Mouse (Mus musculus): ENCODE results near the gene Ugt1a7c. TPM values are rescaled to one million over a fixed set of nuclear protein-coding genes. Genes with fewer than 3 reads are reported as not detected.
"Not testable (repeated sequence)": the region's sequence is repeated elsewhere in the genome, so short reads cannot be mapped to it uniquely, and the experiment has no call there.

Gene Ugt1a7c
- polyA plus RNA-seq, 1 experiment = 1.3 TPM

DNA sequence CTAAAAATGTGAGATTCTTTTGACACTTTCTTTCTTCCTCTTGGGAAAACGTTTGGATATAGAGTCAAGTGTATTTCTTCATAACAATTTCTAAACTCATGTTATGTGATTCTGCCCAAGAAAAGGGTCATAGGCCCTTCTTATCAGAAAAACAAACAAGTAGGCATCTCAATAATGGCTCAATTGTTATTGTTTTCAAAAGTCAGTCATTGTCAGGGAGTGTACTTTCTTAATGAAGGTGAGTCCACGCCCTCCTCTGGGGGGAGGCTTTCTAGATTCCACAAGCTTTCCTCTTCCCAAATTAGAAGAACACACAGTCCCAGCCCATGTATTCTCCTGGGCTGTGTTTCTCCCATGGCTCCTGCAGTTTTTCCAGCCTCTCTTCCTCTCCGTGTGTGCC lies 7.3 kb upstream of the Ugt1a7c start, which contains the start of gene Ugt1a8:
Ugt1a8 (plus strand) TSS at position 301 of the 400 bp plus-strand sequence.
- Histone ChIP-seq H3K4me1 (ENCODE audit: control insufficient read depth, insufficient read depth, low read length) (no peaks in the 10 kb centered on the region), H3K27ac (ENCODE audit: insufficient read depth, low read length) (no peak within 1 kb of the TSS), H3K4me3 (ENCODE audit: insufficient read depth, low read length) (no peak within 1 kb of the TSS)
- TF ChIP-seq POLR2A (IDR thresholded peaks at IDR 0.05; ENCODE audit: extremely low read depth, insufficient read depth, low read length) (no peak), CTCF (IDR thresholded peaks at IDR 0.05; ENCODE audit: extremely low read depth, insufficient read depth, low read length) (no peak)

DNA sequence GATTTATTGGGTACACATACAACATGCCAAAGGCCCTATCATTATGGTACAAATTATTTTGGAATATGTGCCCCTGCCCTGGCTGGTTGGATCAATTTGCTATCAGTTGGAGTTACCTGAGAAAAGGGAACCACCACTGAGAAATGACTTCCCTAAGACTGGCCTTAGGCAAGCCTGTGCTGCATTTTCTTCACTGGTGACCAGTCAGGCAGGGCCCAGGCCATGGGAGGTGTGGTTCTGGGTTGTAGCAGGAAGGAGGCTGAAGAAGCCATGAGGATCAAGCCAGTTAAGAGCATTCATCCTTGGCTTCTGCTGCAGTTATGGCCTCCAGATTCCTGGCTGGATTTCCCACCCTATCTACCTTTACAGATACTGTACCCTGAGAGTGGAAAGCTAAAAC lies 2.5 kb upstream of the Ugt1a7c start:
- Histone ChIP-seq H3K27ac (ENCODE audit: insufficient read depth, low read length) (no peak overlapping the region), H3K4me1 (ENCODE audit: control insufficient read depth, insufficient read depth, low read length) (no peaks in the 10 kb centered on the region), H3K4me3 (ENCODE audit: insufficient read depth, low read length) (no peak overlapping the region)
- no peak for TF ChIP-seq POLR2A (IDR thresholded peaks at IDR 0.05; ENCODE audit: extremely low read depth, insufficient read depth, low read length)
- no peak for TF ChIP-seq CTCF (IDR thresholded peaks at IDR 0.05; ENCODE audit: extremely low read depth, insufficient read depth, low read length)

DNA sequence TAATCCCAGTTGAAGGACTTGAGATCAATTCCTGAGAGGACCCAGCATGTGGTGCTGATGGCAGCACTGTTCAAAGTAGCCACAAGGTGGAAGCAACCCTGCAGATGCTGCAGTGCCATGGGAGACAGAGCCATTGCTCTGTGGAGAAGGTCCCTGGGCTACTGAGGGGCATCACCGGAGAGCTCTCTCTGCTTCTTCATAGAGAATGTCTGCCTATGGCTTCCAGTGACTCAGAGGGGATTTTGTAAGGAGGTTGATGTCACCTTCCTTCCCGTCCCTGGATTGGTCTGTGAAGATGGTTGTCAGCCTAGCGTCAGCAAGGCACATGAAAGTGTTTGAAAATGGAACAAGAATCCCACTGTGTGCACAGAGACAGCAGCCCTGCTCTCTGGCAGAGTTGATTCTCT lies 589 bp upstream of the Ugt1a7c start:
- H3K27ac ChIP-seq (ENCODE audit: insufficient read depth, low read length); H3K4me3 ChIP-seq (ENCODE audit: insufficient read depth, low read length); H3K4me1 ChIP-seq (ENCODE audit: control insufficient read depth, insufficient read depth, low read length): not testable (repeated sequence)

DNA sequence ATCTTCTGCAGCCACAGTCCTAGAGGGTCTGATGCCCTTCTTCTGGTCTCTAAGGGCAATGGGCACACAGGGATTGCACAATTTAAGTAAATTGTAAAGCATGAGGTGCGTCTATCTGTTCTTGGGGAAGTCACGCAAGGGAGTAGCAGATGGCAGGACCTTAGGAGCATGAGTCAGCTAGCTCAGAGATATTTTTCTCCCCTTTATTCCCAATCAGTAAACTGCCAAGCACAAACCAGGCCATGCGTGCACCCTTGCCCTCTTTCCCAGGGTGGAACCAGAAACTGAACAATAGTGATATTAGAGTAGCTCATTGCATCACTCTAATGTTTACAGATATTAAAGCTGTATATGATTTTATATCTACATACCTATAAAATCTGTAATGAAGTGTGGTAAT lies 3.7 kb downstream of the Ugt1a7c start:
- H3K4me1 ChIP-seq (ENCODE audit: control insufficient read depth, insufficient read depth, low read length); H3K27ac ChIP-seq (ENCODE audit: insufficient read depth, low read length); H3K4me3 ChIP-seq (ENCODE audit: insufficient read depth, low read length): not testable (repeated sequence)

DNA sequence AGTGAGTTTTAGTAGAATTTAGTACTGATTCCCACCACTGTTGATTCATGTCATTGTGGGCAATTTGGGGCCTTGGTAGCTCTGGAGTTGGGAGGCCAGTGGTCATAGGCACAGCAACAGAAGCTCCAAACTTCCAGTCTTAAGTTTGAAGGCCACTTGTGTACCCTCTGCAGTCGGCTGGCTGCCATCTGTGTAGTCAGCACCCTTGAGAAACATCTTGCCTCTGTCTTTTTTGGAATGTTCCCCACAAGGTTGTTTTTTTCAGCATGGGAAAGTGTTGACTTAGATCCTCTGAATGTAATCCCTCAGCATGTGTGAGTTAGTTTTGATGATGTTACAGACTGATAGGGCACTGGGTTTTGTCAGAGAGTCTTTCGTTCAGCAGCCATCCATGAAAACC lies 4.8 kb downstream of the Ugt1a7c start:
- H3K4me3 ChIP-seq (ENCODE audit: insufficient read depth, low read length); H3K4me1 ChIP-seq (ENCODE audit: control insufficient read depth, insufficient read depth, low read length); H3K27ac ChIP-seq (ENCODE audit: insufficient read depth, low read length): not testable (repeated sequence)

DNA sequence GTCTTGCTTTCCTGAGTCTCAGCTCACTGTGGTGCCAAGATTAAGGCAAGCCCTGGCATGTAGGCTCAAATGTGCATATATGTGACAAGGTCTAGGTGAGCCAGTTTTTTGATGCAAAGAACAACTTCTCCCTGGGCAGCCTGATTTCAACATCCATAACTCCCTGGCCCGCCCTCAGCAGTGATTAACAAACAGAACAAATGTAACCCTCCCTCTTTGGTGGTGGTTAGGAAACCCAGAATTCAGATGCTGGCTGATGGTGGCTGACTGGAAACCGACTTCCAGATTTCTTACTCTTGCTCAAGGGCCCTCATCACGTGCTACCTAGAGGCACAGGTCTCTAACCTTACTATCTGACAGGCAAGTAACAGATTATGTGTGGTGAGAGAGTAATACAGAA lies 8.2 kb downstream of the Ugt1a7c start, which contains the start of gene Ugt1a6b:
Ugt1a6b (plus strand) TSS at position 234 of the 400 bp plus-strand sequence.
- not testable (repeated sequence) for H3K4me3 ChIP-seq (ENCODE audit: insufficient read depth, low read length); H3K27ac ChIP-seq (ENCODE audit: insufficient read depth, low read length); H3K4me1 ChIP-seq (ENCODE audit: control insufficient read depth, insufficient read depth, low read length)

DNA sequence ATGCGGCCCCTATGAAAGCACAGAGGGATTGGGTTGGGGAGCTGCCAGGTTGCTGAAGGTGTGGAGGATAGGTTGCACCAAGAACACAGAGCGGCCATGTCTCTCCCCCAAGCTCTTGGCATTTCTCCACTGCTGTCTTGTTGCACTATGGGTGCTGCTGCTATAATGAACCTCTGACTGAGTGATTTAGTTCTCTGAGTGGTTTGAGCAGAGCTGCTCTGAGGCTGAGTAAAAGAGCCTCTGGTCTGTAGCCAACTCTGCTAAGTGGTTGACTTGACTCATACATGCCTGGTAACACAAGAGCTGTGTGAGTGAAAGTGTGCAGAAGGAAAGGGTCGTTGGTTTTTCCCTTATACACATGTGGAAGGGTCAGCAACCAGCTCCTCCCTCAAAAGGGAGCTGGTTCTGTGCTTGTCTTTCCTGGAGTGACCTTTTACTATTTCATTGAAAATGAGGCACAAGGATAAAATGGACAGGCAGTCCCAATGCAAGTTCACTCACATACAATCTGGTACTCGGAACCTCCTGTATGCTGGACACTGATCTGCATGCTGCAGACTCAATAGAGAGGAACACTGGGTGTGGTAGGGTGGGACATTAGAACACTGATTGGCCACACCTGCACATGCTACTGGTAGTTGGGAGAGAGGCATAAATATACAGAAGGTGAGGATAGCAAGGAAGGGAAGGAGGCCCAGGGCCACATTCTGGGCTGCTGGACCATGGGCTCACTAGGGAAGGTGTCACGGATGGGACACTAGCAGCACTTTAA lies 9.0 kb downstream of the Ugt1a7c start:
- not testable (repeated sequence) for H3K27ac ChIP-seq (ENCODE audit: insufficient read depth, low read length); H3K4me1 ChIP-seq (ENCODE audit: control insufficient read depth, insufficient read depth, low read length); H3K4me3 ChIP-seq (ENCODE audit: insufficient read depth, low read length)

DNA sequence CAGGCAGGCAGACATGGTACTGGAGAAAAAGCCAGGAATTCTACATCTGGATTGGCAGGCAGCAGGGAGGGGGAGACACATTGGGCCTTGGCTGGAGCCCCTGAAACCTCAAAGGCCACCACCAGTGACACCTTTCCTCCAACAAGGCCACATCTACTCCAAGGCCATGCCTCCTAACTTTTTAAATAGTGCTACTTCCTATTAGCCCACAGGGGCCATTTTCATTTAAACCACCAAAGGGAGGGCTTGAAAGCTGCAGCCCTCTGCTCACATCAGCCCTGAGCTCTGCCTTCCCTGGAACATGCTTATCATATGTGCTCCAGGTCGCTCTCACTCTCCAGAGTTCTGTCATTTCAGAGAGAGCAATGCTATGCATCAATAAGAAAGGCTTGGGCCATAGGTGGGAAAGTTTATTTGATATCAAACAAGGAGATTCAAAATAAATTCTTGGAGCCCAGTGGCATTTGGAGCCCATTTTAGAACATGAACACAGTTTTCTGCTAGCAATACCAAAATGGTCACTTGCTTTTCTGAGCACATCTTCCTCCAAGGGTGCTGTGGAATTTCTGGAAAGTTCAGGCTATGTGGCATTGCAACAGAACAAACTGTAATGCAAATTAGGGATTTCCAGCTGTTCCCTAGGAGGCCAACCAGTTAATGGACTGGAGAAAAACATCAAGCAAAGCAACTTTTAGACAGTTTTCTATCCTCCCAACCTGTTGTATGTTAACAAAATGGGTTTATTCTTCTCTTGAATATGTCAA lies 10.0 kb downstream of the Ugt1a7c start:
- Histone ChIP-seq H3K4me1 (ENCODE audit: control insufficient read depth, insufficient read depth, low read length) (no peaks in the 10 kb centered on the region), H3K4me3 (ENCODE audit: insufficient read depth, low read length) (no peak overlapping the region), H3K27ac (ENCODE audit: insufficient read depth, low read length) (no peak overlapping the region)
- TF ChIP-seq POLR2A (IDR thresholded peaks at IDR 0.05; ENCODE audit: extremely low read depth, insufficient read depth, low read length) = no peak
- TF ChIP-seq CTCF (IDR thresholded peaks at IDR 0.05; ENCODE audit: extremely low read depth, insufficient read depth, low read length) = no peak

DNA sequence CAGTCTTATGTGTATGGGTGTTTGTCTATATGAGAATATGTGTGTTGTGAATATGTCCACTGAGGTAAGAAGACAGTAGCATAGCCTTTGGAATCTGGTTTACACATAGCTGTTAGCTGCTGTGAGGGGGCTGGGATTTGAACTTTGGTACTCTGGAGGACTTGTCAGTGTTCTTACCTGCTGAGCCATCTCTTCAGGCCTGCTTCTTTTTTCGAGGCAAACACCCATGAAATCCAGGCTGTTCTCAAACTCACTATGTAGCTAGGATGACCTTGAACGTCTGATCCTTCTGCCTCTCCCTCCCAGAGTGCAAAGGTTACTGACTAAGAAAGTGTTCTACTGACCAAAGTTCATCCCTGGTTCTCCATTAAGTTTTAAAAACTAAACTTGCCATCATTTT lies 10.8 kb downstream of the Ugt1a7c start:
- Histone ChIP-seq H3K4me1 (ENCODE audit: control insufficient read depth, insufficient read depth, low read length) (no peaks in the 10 kb centered on the region), H3K4me3 (ENCODE audit: insufficient read depth, low read length) (no peak overlapping the region), H3K27ac (ENCODE audit: insufficient read depth, low read length) (no peak overlapping the region)
- TF ChIP-seq POLR2A (IDR thresholded peaks at IDR 0.05; ENCODE audit: extremely low read depth, insufficient read depth, low read length) (no peak), CTCF (IDR thresholded peaks at IDR 0.05; ENCODE audit: extremely low read depth, insufficient read depth, low read length) (no peak)

DNA sequence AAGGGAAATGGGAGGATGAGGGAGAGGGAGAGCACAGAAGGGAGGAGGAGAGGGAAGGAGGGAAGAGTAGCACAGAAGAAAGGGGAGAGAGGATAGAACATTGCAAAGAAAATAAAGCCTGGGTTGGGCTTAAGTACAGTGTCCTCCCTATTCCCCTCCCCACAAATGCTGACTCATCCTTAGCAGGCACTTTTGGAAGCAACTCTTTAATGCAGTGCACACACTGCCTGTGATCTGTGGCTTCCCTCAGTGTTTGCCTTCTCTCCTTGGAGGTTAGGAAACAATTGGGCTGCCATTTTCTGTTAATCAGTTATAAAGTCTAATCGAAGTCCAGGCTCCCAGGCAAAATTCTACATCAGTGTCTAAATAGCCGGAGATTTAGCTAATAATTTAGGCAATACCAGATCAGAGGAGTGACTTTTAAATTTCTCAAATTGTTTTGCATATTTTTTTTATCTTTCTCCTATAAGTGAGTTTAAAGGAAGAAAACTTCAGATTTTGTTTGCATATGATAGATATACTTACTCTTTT lies 14.2 kb downstream of the Ugt1a7c start:
- H3K4me3 ChIP-seq (ENCODE audit: insufficient read depth, low read length); H3K27ac ChIP-seq (ENCODE audit: insufficient read depth, low read length); H3K4me1 ChIP-seq (ENCODE audit: control insufficient read depth, insufficient read depth, low read length): not testable (repeated sequence)

DNA sequence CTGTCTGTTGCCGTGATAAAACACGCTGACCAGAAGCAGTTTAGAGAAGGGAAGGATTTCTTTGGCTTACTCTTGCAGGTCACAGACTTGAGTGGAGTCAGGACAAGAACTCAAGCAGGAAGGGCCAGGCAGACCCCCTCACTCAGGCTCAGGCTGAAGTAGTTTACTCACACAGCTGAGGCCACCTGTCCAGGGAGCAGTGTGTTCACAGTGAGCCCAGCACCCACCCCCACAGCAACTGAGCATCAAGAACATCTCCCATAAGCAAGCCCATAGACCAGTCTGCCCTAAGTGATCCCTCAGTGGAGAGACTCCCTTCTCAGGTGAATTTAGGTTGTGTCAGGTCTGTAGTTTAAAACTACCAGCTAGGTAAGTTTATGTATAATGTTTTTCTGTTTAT lies 14.7 kb downstream of the Ugt1a7c start:
- not testable (repeated sequence) for H3K27ac ChIP-seq (ENCODE audit: insufficient read depth, low read length); H3K4me3 ChIP-seq (ENCODE audit: insufficient read depth, low read length); H3K4me1 ChIP-seq (ENCODE audit: control insufficient read depth, insufficient read depth, low read length)

DNA sequence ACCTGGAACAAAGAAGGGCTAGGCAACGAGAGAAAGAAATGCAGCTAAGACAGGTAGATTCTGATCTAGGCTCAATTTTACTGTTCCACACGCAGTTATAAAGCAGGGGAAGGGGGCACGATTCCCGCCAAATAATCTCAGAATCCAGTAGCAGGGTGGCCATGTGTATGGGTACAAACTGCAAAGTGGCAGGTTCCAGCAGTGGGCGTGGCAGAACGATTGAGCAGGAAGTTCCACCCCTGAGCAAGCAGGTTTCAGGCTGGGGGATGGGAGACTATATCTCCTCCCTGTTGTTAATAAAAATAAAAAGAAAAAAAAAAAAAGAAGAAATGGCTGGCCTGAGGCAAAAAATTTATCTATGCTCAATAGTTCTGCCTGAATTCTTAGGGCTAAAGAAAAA lies 17.9 kb downstream of the Ugt1a7c start:
- not testable (repeated sequence) for H3K4me1 ChIP-seq (ENCODE audit: control insufficient read depth, insufficient read depth, low read length); H3K4me3 ChIP-seq (ENCODE audit: insufficient read depth, low read length); H3K27ac ChIP-seq (ENCODE audit: insufficient read depth, low read length)

DNA sequence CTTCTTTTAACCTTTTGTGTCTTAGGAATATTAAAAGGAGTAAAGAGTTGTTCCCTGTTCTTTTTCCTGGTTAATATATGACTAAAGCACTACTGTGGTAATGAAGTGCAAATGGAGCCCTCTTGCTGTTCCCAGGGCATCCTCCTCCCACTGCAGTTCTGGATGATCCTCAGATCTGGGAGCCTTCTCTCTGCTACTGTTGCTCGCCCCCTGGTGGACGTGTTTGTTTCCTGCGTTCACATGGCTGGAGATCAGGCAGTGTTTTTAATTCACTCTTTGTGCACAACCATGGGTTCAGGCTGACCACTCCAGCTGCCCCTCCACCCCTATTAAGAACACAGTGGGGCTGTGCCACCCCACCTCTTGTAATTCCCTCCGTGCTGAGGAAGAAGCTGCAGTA lies 25.7 kb downstream of the Ugt1a7c start:
- not testable (repeated sequence) for H3K4me3 ChIP-seq (ENCODE audit: insufficient read depth, low read length); H3K4me1 ChIP-seq (ENCODE audit: control insufficient read depth, insufficient read depth, low read length)

DNA sequence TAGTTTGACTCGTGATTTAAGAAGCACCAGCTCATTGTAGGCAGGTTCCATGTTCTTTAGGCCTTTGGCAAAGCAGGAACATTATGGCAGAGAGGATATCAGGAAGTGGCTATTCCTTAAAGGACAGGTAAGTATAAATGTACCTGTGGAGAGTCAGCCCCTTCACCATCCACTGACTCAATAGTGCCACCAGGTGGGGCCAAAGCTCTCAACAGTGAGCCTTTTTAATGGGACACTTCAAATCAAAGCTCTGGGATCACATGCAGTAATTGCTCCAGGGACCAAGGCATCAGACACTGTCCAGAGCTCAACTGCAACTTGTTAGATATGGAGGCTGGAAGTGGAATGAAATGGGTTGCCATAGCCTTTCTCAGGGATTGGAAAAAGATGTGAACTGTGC lies 26.7 kb downstream of the Ugt1a7c start:
- not testable (repeated sequence) for H3K27ac ChIP-seq (ENCODE audit: insufficient read depth, low read length); H3K4me3 ChIP-seq (ENCODE audit: insufficient read depth, low read length); H3K4me1 ChIP-seq (ENCODE audit: control insufficient read depth, insufficient read depth, low read length)

More for the DNA sequence above, 25.7 kb downstream of the Ugt1a7c start:
- not testable (repeated sequence) for H3K27ac ChIP-seq (ENCODE audit: insufficient read depth, low read length)

DNA sequence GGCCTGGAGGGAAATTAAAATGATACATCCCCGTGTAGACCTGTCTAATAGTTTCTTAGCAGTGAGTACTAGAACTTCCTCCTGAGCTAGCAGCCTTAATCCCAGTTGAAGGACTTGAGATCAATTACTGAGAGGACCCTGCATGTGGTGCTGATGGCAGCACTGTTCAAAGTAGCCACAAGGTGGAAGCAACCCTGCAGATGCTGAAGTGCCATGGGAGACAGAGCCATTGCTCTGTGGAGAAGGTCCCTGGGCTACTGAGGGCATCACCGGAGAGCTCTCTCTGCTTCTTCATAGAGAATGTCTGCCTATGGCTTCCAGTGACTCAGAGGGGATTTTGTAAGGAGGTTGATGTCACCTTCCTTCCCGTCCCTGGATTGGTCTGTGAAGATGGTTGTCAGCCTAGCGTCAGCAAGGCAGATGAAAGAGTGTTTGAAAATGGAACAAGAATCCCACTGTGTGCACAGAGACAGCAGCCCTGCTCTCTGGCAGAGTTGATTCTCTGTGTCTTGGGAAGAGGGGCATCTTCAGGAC lies 31.0 kb downstream of the Ugt1a7c start:
- H3K27ac ChIP-seq (ENCODE audit: insufficient read depth, low read length); H3K4me1 ChIP-seq (ENCODE audit: control insufficient read depth, insufficient read depth, low read length); H3K4me3 ChIP-seq (ENCODE audit: insufficient read depth, low read length): not testable (repeated sequence)
